Mouse (Mus musculus) liver, embryonic 14.5 days (tissue): ENCODE measurements around the gene Ms4a10.
A peak's percentile ranks its signal among the peaks of the same experiment; 100 is the strongest.

Source experiments
- CTCF ChIP-seq: IDR thresholded peaks from 2 replicates; pipeline ENCODE4 v1.5.1; 2016; ENCODE audit warnings: antibody characterized with exemption, low read depth, control low read depth
- EP300 ChIP-seq: IDR thresholded peaks from 2 replicates; pipeline ENCODE4 v1.6.1; 2016; ENCODE audit warnings: antibody characterized with exemption, low read depth

DNA sequence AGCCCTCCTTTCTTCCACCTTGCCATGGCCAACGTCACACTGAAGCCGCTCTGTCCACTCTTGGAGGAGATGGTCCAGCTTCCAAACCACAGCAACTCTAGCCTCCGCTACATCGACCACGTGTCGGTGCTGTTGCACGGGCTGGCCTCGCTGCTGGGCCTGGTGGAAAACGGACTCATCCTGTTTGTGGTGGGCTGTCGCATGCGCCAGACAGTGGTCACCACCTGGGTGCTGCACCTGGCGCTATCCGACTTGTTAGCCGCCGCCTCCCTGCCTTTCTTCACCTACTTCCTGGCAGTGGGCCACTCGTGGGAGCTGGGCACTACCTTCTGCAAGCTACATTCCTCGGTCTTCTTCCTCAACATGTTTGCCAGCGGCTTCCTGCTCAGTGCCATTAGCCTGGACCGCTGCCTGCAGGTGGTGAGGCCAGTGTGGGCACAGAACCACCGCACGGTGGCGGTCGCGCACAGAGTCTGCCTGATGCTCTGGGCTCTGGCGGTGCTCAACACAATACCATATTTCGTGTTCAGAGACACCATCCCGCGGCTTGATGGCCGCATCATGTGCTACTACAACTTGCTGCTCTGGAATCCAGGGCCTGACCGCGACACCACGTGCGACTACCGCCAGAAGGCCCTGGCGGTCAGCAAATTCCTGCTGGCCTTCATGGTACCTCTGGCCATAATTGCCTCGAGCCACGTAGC, 34.2 kb downstream of the Ms4a10 start:
- TF ChIP-seq EP300: no peak
- peak; percentile 94 for TF ChIP-seq CTCF
